Mouse (Mus musculus) MEL (cell line): ENCODE measurements around the gene Atrn. TPM values are rescaled to one million over a fixed set of nuclear protein-coding genes. Genes with fewer than 3 reads are reported as not detected.

Experiments
- DNase-seq: peaks from one replicate; pipeline ENCODE4 v3.0.0; 2011; ENCODE audit warnings: low read depth, low spot score
- H3K27ac ChIP-seq: 2 replicates; pipeline ENCODE4 v1.5.1; 2012; ENCODE audit warnings: low read depth, mild to moderate bottlenecking, control low read depth, low read length, moderate library complexity; ENCODE audit not compliant: control insufficient read depth
- H3K27me3 ChIP-seq, 2 experiments: fragments of 150-350 bp in 1 of 2; sonication (generic) in 1 of 2; 2 replicates each; pipeline ENCODE4 v1.6.1; 2012; ENCODE audit warnings: low read length in 2 of 2, mild to moderate bottlenecking in 2 of 2, improper control_type of control experiment in 1 of 2, moderate library complexity in 1 of 2; ENCODE audit not compliant: insufficient read depth in 2 of 2, control insufficient read depth in 1 of 2
- H3K36me3 ChIP-seq, 2 experiments: 2 replicates each; pipeline ENCODE4 v1.6.1; 2012 to 2014; ENCODE audit warnings: low read length in 2 of 2, improper control_type of control experiment in 1 of 2, inconsistent platforms in 1 of 2, mild to moderate bottlenecking in 1 of 2; ENCODE audit not compliant: insufficient read depth in 2 of 2, control insufficient read depth in 1 of 2
- H3K4me1 ChIP-seq, 2 experiments: fragments of 150-350 bp in 1 of 2; sonication (generic) in 1 of 2; 2 replicates each; pipeline ENCODE4 v1.6.1; 2012; ENCODE audit warnings: low read length in 2 of 2, improper control_type of control experiment in 1 of 2, mild to moderate bottlenecking in 1 of 2; ENCODE audit not compliant: insufficient read depth in 2 of 2, control insufficient read depth in 1 of 2
- H3K4me3 ChIP-seq, 2 experiments: fragments of 150-350 bp in 1 of 2; sonication (generic) in 1 of 2; 2 replicates each; pipeline ENCODE4 v1.5.1; 2012; ENCODE audit warnings: low read depth in 2 of 2, low read length in 2 of 2, mild to moderate bottlenecking in 2 of 2, moderate library complexity in 2 of 2, control low read depth in 1 of 2, improper control_type of control experiment in 1 of 2; ENCODE audit not compliant: control insufficient read depth in 1 of 2, insufficient read depth in 1 of 2
- H3K79me2 ChIP-seq: 2 replicates; pipeline ENCODE4 v1.6.1; 2012; ENCODE audit warnings: mild to moderate bottlenecking, low read length, moderate library complexity; ENCODE audit not compliant: control insufficient read depth, poor library complexity, insufficient read depth
- H3K9ac ChIP-seq: 2 replicates; pipeline ENCODE4 v1.6.1; 2012; ENCODE audit warnings: low read depth, mild to moderate bottlenecking, control low read depth, low read length, moderate library complexity; ENCODE audit not compliant: control insufficient read depth, poor library complexity, severe bottlenecking
- H3K9me3 ChIP-seq: fragments of 150-350 bp; sonication (generic); replicated peaks from 2 replicates; pipeline ENCODE4 v1.6.1; 2012; ENCODE audit warnings: mild to moderate bottlenecking, low read length, improper control_type of control experiment, moderate library complexity; ENCODE audit not compliant: insufficient read depth
- BHLHE40 ChIP-seq: IDR thresholded peaks from 2 replicates; pipeline ENCODE4 v1.6.1; 2012; ENCODE audit warnings: low read depth, mild to moderate bottlenecking, inconsistent platforms, low read length, improper control_type of control experiment, borderline replicate concordance
- CHD1 ChIP-seq: IDR thresholded peaks from 2 replicates; pipeline ENCODE4 v1.6.1; 2012; ENCODE audit warnings: low read depth, mild to moderate bottlenecking, inconsistent platforms, low read length, improper control_type of control experiment
- CHD2 ChIP-seq: IDR thresholded peaks from 2 replicates; pipeline ENCODE4 v1.6.1; 2011; ENCODE audit warnings: low read length, improper control_type of control experiment
- E2F4 ChIP-seq: IDR thresholded peaks from 2 replicates; pipeline ENCODE4 v1.6.1; 2011; ENCODE audit warnings: low read depth, low read length, improper control_type of control experiment, borderline replicate concordance
- ELF1 ChIP-seq: IDR thresholded peaks from 2 replicates; pipeline ENCODE4 v1.6.1; 2014; ENCODE audit warnings: low read depth, mild to moderate bottlenecking, inconsistent platforms, low read length, improper control_type of control experiment, moderate library complexity
- GABPA ChIP-seq: IDR thresholded peaks from 2 replicates; pipeline ENCODE4 v1.6.1; 2012; ENCODE audit warnings: low read depth, mild to moderate bottlenecking, inconsistent platforms, low read length, improper control_type of control experiment, moderate library complexity
- HCFC1 ChIP-seq: IDR thresholded peaks from 2 replicates; pipeline ENCODE4 v1.6.1; 2012; ENCODE audit warnings: low read depth, mild to moderate bottlenecking, inconsistent platforms, low read length, improper control_type of control experiment, moderate library complexity
- JUND ChIP-seq: IDR thresholded peaks from 2 replicates; pipeline ENCODE4 v1.6.1; 2011; ENCODE audit warnings: low read depth, mild to moderate bottlenecking, improper control_type of control experiment, low read length
- MAX ChIP-seq: IDR thresholded peaks from 2 replicates; pipeline ENCODE4 v1.6.1; 2011; ENCODE audit warnings: low read length, improper control_type of control experiment
- MEF2A ChIP-seq: IDR thresholded peaks from 2 replicates; pipeline ENCODE4 v1.6.1; 2014; ENCODE audit warnings: low read depth, mild to moderate bottlenecking, inconsistent platforms, low read length, improper control_type of control experiment; ENCODE audit not compliant: poor library complexity, insufficient replicate concordance, severe bottlenecking; ENCODE audit errors: extremely low read depth
- MXI1 ChIP-seq: IDR thresholded peaks from 2 replicates; pipeline ENCODE4 v1.6.1; 2011; ENCODE audit warnings: mild to moderate bottlenecking, low read depth, low read length, improper control_type of control experiment
- MYB ChIP-seq: IDR thresholded peaks from 2 replicates; pipeline ENCODE4 v1.6.1; 2011; ENCODE audit warnings: mild to moderate bottlenecking, low read depth, low read length, improper control_type of control experiment
- NELFE ChIP-seq: IDR thresholded peaks from 2 replicates; pipeline ENCODE4 v1.6.1; 2011; ENCODE audit warnings: low read depth, low read length, improper control_type of control experiment
- NRF1 ChIP-seq: IDR thresholded peaks from 2 replicates; pipeline ENCODE4 v1.6.1; 2014; ENCODE audit warnings: low read depth, mild to moderate bottlenecking, inconsistent platforms, low read length, improper control_type of control experiment, moderate library complexity; ENCODE audit not compliant: poor library complexity, insufficient read depth, severe bottlenecking
- POLR2AphosphoS5 ChIP-seq: IDR thresholded peaks from 2 replicates; pipeline ENCODE4 v1.6.1; 2012; ENCODE audit warnings: low read depth, borderline replicate concordance, mild to moderate bottlenecking, inconsistent platforms, low read length, moderate library complexity, mixed read lengths
- RCOR1 ChIP-seq: IDR thresholded peaks from 2 replicates; pipeline ENCODE4 v1.6.1; 2012; ENCODE audit warnings: low read depth, mild to moderate bottlenecking, inconsistent platforms, low read length, improper control_type of control experiment
- SIN3A ChIP-seq: IDR thresholded peaks from 2 replicates; pipeline ENCODE4 v1.6.1; 2012; ENCODE audit warnings: low read length, improper control_type of control experiment, inconsistent platforms
- SMC3 ChIP-seq: IDR thresholded peaks from 2 replicates; pipeline ENCODE4 v1.6.1; 2011; ENCODE audit warnings: low read depth, low read length, improper control_type of control experiment
- TCF12 ChIP-seq: IDR thresholded peaks from 2 replicates; pipeline ENCODE4 v1.6.1; 2014; ENCODE audit warnings: low read depth, mild to moderate bottlenecking, inconsistent platforms, low read length, improper control_type of control experiment, moderate library complexity
- UBTF ChIP-seq: IDR thresholded peaks from 2 replicates; pipeline ENCODE4 v1.6.1; 2012; ENCODE audit warnings: low read depth, mild to moderate bottlenecking, inconsistent platforms, low read length, improper control_type of control experiment, moderate library complexity, borderline replicate concordance; ENCODE audit not compliant: insufficient read depth
- USF1 ChIP-seq: IDR thresholded peaks from 2 replicates; pipeline ENCODE4 v1.6.1; 2014; ENCODE audit warnings: low read depth, mild to moderate bottlenecking, inconsistent platforms, low read length, improper control_type of control experiment, moderate library complexity
- ZC3H11A ChIP-seq: IDR thresholded peaks from 2 replicates; pipeline ENCODE4 v1.6.1; 2012; ENCODE audit warnings: low read depth, mild to moderate bottlenecking, inconsistent platforms, low read length, improper control_type of control experiment
- ZMIZ1 ChIP-seq: IDR thresholded peaks from 2 replicates; pipeline ENCODE4 v1.6.1; 2012; ENCODE audit warnings: low read depth, mild to moderate bottlenecking, inconsistent platforms, low read length, improper control_type of control experiment, moderate library complexity
- ZNF384 ChIP-seq: IDR thresholded peaks from 2 replicates; pipeline ENCODE4 v1.6.1; 2012; ENCODE audit warnings: low read depth, mild to moderate bottlenecking, inconsistent platforms, low read length, improper control_type of control experiment
- polyA plus RNA-seq, 2 experiments: library from polyadenylated mRNA; stranded (reverse) in 1 of 2; unstranded in 1 of 2; fragments of >175 nt in 1 of 2; fragments of >200 nt in 1 of 2; gene quantifications; 2 replicates each; pipeline versions ENCODE4 v1.2.1 to v1.2.4; 2012; ENCODE audit warnings: low replicate concordance in 2 of 2, low read depth in 1 of 2; ENCODE audit not compliant: insufficient read length in 2 of 2, insufficient read depth in 1 of 2, missing spikeins in 1 of 2
- total RNA-seq: library from RNA; depleted of rRNA; stranded (reverse); fragments of 300-350 nt; gene quantifications from 2 replicates; pipeline ENCODE4 v1.2.3, GENCODE M21; 2012

Atrn gene
- total and polyA plus RNA-seq, 3 experiments, result 6.3 to 28.2 (median 9.2) TPM

DNA sequence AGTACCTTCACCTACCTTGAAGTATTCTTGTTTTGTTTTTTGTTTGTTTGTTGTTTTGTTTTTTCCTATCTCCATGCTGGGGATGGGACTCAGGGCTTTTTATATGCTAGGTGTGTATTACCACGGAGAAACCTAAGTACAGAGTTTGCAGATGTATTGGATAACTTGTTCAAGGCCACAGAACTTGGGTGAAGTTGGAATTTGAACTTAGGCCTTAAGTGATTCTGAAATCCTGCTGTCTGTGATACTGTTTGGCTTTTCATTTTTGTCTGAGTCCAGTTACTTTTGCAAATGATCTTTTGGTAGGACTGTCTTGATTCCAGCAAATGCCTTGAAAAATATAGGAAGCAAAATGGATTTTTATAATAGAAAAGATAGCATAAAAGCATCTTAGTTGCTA is 5.4 kb downstream of the Atrn start:
- Histone ChIP-seq H3K79me2 (peaks cover 6% of the 10 kb centered on the region), H3K36me3 (peaks cover 0 to 10% of the 10 kb centered on the region in 2 experiments; a peak in 2 of 4 replicates), H3K27ac (no peak overlapping the region), H3K27me3 (no peaks in the 10 kb centered on the region), H3K9ac (no peak overlapping the region), H3K4me3 (no peak overlapping the region), H3K4me1 (peaks cover 0 to 5% of the 10 kb centered on the region in 2 experiments; a peak in 2 of 4 replicates), H3K9me3 (no peaks in the 10 kb centered on the region)
- no peak for TF ChIP-seq BHLHE40
- no peak for DNase-seq

DNA sequence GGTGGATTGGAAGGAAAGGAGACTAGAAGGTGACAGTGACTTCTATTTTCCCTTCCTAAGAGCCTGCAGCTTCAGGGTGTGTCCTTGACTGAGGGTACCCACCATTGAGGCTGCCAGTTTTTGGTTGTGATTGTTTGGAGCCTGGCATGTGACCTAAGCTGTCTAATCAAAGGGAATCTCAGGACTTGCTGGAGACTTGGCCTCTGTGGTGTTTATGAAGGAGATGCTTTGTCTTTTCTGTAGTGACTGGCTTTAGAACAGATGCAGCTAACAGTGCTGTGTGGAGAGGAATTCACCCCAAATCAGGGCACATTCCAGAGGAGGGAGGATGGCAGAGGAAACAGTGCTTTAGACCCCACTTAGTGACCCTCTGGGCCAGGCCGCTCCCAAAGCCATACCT is 8.6 kb downstream of the Atrn start:
- no peaks in the 10 kb centered on the region for H3K36me3 ChIP-seq
- H3K4me3 ChIP-seq, result no peak overlapping the region
- H3K79me2 ChIP-seq, result 0 out of 2 replicates have a peak, but pooled peaks cover 3% of the 10 kb centered on the region
- no peaks in the 10 kb centered on the region for H3K9me3 ChIP-seq
- no peak for TF ChIP-seq HCFC1
- TF ChIP-seq BHLHE40, result no peak
- TF ChIP-seq NRF1, result no peak
- TF ChIP-seq ELF1, result no peak
- TF ChIP-seq CHD1, result no peak
- no peak for TF ChIP-seq SMC3
- no peak for TF ChIP-seq USF1
- no peak for TF ChIP-seq MYB
- TF ChIP-seq MXI1, result no peak
- TF ChIP-seq TCF12, result no peak
- no peak for TF ChIP-seq ZMIZ1
- H3K9ac ChIP-seq, result no peak overlapping the region
- DNase-seq, result no peak
- no peaks in the 10 kb centered on the region for H3K4me1 ChIP-seq
- no peaks in the 10 kb centered on the region for H3K27me3 ChIP-seq
- H3K27ac ChIP-seq, result no peak overlapping the region

DNA sequence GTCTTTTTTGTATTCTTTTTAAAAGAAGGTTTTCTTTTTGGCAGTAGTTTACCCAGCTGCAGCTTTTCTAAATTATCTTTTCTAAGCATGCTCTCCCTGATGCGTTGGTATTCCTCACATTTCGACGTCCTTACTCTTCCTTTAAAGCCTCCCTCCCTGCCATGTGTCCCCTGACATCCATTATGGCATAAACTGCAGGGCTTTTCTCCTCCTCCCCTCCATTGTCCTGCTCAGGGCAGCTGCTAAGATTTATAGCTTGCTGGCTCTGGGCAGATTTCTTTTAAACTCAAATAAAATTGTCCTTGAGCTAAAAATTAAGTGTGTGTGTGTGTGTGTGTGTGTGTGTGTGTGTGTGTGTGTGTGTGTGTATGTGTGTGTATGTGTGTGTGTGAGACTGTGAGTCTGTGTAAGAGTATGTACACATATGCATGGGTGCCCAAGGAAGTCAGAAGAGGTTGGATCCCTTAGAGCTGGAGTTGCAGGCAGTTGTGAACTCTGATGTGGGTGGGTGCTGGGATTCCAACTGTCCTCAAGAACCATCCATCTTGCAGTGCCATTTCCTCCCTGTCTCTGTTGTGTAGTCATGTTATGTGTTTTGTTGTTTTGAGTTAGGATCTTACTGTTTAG is 10.3 kb downstream of the Atrn start:
- H3K36me3 ChIP-seq, result no peaks in the 10 kb centered on the region
- DNase-seq, result no peak
- H3K27me3 ChIP-seq, result no peaks in the 10 kb centered on the region
- H3K4me1 ChIP-seq, result no peaks in the 10 kb centered on the region
- no peak overlapping the region for H3K4me3 ChIP-seq
- peaks cover 5% of the 10 kb centered on the region; the same call in 1 of the 2 replicates for H3K79me2 ChIP-seq
- TF ChIP-seq SIN3A (no peak), JUND (no peak), UBTF (no peak), HCFC1 (no peak), POLR2AphosphoS5 (no peak), CHD2 (no peak), ZMIZ1 (no peak), E2F4 (no peak), ZNF384 (no peak), ZC3H11A (no peak), SMC3 (no peak), MAX (no peak), MEF2A (no peak), TCF12 (no peak), GABPA (no peak), RCOR1 (no peak), NELFE (no peak), MYB (no peak)
- H3K27ac ChIP-seq, result no peak overlapping the region
- H3K9me3 ChIP-seq, result no peaks in the 10 kb centered on the region
- no peak overlapping the region for H3K9ac ChIP-seq
